Mouse (Mus musculus) forebrain, embryonic 16.5 days (tissue): Measurements from ENCODE around the gene Atp2c1. TPM values are rescaled to one million over a fixed set of nuclear protein-coding genes. Genes with fewer than 3 reads are reported as not detected.

ENCODE experiments used
- ATAC-seq: fragments of 200-750 bp; cut with Nextera tagmentation; 2 replicates; pipeline ENCODE4 v1.8.0; 2017; ENCODE audit warnings: mild to moderate bottlenecking, moderate library complexity
- H3K27ac ChIP-seq: fragments of 300-500 bp; sonication (generic); 2 replicates; pipeline ENCODE4 v1.5.1; 2014; ENCODE audit warnings: low read length, control low read depth
- H3K27me3 ChIP-seq: fragments of 300-500 bp; sonication (generic); replicated peaks from 2 replicates; pipeline ENCODE4 v1.6.1; 2014; ENCODE audit warnings: low read length; ENCODE audit not compliant: control insufficient read depth, insufficient read depth
- H3K36me3 ChIP-seq: fragments of 300-500 bp; sonication (generic); 2 replicates; pipeline ENCODE4 v1.6.1; 2014; ENCODE audit not compliant: control insufficient read depth, insufficient read depth
- H3K4me1 ChIP-seq: fragments of 300-500 bp; sonication (generic); replicated peaks from 2 replicates; pipeline ENCODE4 v1.6.1; 2014; ENCODE audit warnings: low read length; ENCODE audit not compliant: control insufficient read depth, insufficient read depth
- H3K4me2 ChIP-seq: fragments of 300-500 bp; sonication (generic); 2 replicates; pipeline ENCODE4 v1.6.1; 2014; ENCODE audit warnings: mild to moderate bottlenecking, low read length, control low read depth
- H3K4me3 ChIP-seq: fragments of 300-500 bp; sonication (generic); replicated peaks from 2 replicates; pipeline ENCODE4 v1.5.1; 2014; ENCODE audit warnings: mild to moderate bottlenecking, low read length, control low read depth
- H3K9ac ChIP-seq: fragments of 300-500 bp; sonication (generic); replicated peaks from 2 replicates; pipeline ENCODE4 v1.6.1; 2014; ENCODE audit warnings: low read depth, low read length, control low read depth
- H3K9me3 ChIP-seq: fragments of 300-500 bp; sonication (generic); 2 replicates; pipeline ENCODE4 v1.6.1; 2016; ENCODE audit warnings: low read length; ENCODE audit not compliant: control insufficient read depth
- WGBS: fragments of 180-500 bp; shearing (Covaris S2); extraction: QIAGEN DNeasy Blood & Tissue Kit; methylation state at CpG from one replicate; pipeline ENCODE4 v1.1.7; 2014; 5-methylcytosine and 5-hydroxymethylcytosine counted together
- polyA plus RNA-seq: library from polyadenylated mRNA; unstranded; fragments of >200 nt; fragmentation: Nextera tagmentation; extraction: Ambion mirVana; gene quantifications from 2 replicates; pipeline ENCODE4 v1.2.1, GENCODE M21; 2015

Atp2c1 gene
- 90.1 and 96.2 TPM in 2 replicates for polyA plus RNA-seq

- ATAC-seq: no peak
Measured at GRCm38 (mm10) chr9:105527219-105527618, at the start of gene Atp2c1. Gene Atp2c1, minus strand, starts transcription at chr9:105527319.

GRCm38 (mm10) chr9:105557452-105557851 lies 30.3 kb upstream of the Atp2c1 start:
- H3K4me3 ChIP-seq: no peak overlapping the region
- no peak for ATAC-seq
- no peaks in the 10 kb centered on the region for H3K9me3 ChIP-seq
- H3K27me3 ChIP-seq: no peaks in the 10 kb centered on the region
- no peaks in the 10 kb centered on the region for H3K36me3 ChIP-seq
- no peak overlapping the region for H3K9ac ChIP-seq
- H3K27ac ChIP-seq: no peak overlapping the region
- peaks cover 17% of the 10 kb centered on the region for H3K4me1 ChIP-seq
- no peak overlapping the region for H3K4me2 ChIP-seq
- WGBS: 87% methylated on average over 5 of the region's 5 CpGs

More at GRCm38 (mm10) chr9:105527219-105527618, at the start of gene Atp2c1:
- Histone ChIP-seq H3K27ac (no peak within 1 kb of the TSS), H3K27me3 (no peaks in the 10 kb centered on the region), H3K9ac (no peak within 1 kb of the TSS), H3K9me3 (no peaks in the 10 kb centered on the region), H3K4me2 (no peak within 1 kb of the TSS), H3K4me3 (no peak within 1 kb of the TSS), H3K36me3 (no peaks in the 10 kb centered on the region), H3K4me1 (peaks cover 9% of the 10 kb centered on the region)
- WGBS: 92% methylated on average over 12 of the region's 12 CpGs

GRCm38 (mm10) chr9:105556141-105556735 lies 29.1 kb upstream of the Atp2c1 start:
- no peaks in the 10 kb centered on the region for H3K9me3 ChIP-seq

GRCm38 (mm10) chr9:105554439-105554807 lies 27.3 kb upstream of the Atp2c1 start:
- Histone ChIP-seq H3K27me3 (no peaks in the 10 kb centered on the region), H3K9me3 (no peaks in the 10 kb centered on the region), H3K4me3 (no peak overlapping the region), H3K4me2 (peak overlapping the region; percentile 35), H3K36me3 (no peaks in the 10 kb centered on the region), H3K9ac (peak overlapping the region; percentile 2; the same call in 1 of the 2 replicates), H3K4me1 (peaks cover 17% of the 10 kb centered on the region), H3K27ac (no peak overlapping the region)
- ATAC-seq: peak; percentile 20; the same call in 1 of the 2 replicates
- 41% methylated on average over 7 of the region's 7 CpGs for WGBS

More at GRCm38 (mm10) chr9:105556141-105556735, 29.1 kb upstream of the Atp2c1 start:
- Histone ChIP-seq H3K36me3 (no peaks in the 10 kb centered on the region), H3K4me2 (no peak overlapping the region), H3K4me1 (peaks cover 17% of the 10 kb centered on the region), H3K9ac (no peak overlapping the region), H3K4me3 (no peak overlapping the region), H3K27me3 (no peaks in the 10 kb centered on the region), H3K27ac (no peak overlapping the region)
- WGBS: 79% methylated on average over 8 of the region's 8 CpGs
- ATAC-seq: no peak

- H3K4me2 ChIP-seq: peak overlapping the region; percentile 35
- H3K27me3 ChIP-seq: no peaks in the 10 kb centered on the region
- no peaks in the 10 kb centered on the region for H3K36me3 ChIP-seq
- peak overlapping the region; percentile 7 for H3K4me3 ChIP-seq
- H3K9ac ChIP-seq: peak overlapping the region; percentile 2; the same call in 1 of the 2 replicates
- peaks cover 17% of the 10 kb centered on the region for H3K4me1 ChIP-seq
- ATAC-seq: peak; percentile 32; the same call in 1 of the 2 replicates
- no peak overlapping the region for H3K27ac ChIP-seq
- H3K9me3 ChIP-seq: no peaks in the 10 kb centered on the region
- WGBS: 10% methylated on average over 24 of the region's 24 CpGs
Measured at GRCm38 (mm10) chr9:105553629-105554438, 26.7 kb upstream of the Atp2c1 start.

GRCm38 (mm10) chr9:105551407-105551806 lies 24.3 kb upstream of the Atp2c1 start:
- H3K9me3 ChIP-seq: no peaks in the 10 kb centered on the region
- 64% methylated on average over 4 of the region's 4 CpGs for WGBS
- no peak overlapping the region for H3K4me3 ChIP-seq
- H3K36me3 ChIP-seq: no peaks in the 10 kb centered on the region
- no peaks in the 10 kb centered on the region for H3K27me3 ChIP-seq
- H3K27ac ChIP-seq: no peak overlapping the region
- ATAC-seq: no peak
- peaks cover 17% of the 10 kb centered on the region for H3K4me1 ChIP-seq
- no peak overlapping the region for H3K9ac ChIP-seq
- no peak overlapping the region for H3K4me2 ChIP-seq

GRCm38 (mm10) chr9:105549096-105549495 lies 22.0 kb upstream of the Atp2c1 start:
- ATAC-seq: no peak
- Histone ChIP-seq H3K4me2 (no peak overlapping the region), H3K36me3 (no peaks in the 10 kb centered on the region), H3K4me1 (peaks cover 18% of the 10 kb centered on the region), H3K9me3 (no peaks in the 10 kb centered on the region), H3K9ac (no peak overlapping the region), H3K4me3 (no peak overlapping the region), H3K27me3 (no peaks in the 10 kb centered on the region), H3K27ac (no peak overlapping the region)
- WGBS: 74% methylated on average over 6 of the region's 6 CpGs

- Histone ChIP-seq H3K4me1 (peaks cover 5% of the 10 kb centered on the region; the same call in 1 of the 2 replicates), H3K27me3 (no peaks in the 10 kb centered on the region), H3K9ac (no peak overlapping the region), H3K4me3 (no peak overlapping the region), H3K9me3 (no peaks in the 10 kb centered on the region), H3K36me3 (no peaks in the 10 kb centered on the region), H3K27ac (no peak overlapping the region; the same call in 1 of the 2 replicates), H3K4me2 (no peak overlapping the region)
- 42% methylated on average over 8 of the region's 8 CpGs for WGBS
- ATAC-seq: no peak
Measured at GRCm38 (mm10) chr9:105544013-105544750, 17.1 kb upstream of the Atp2c1 start.

- 16% methylated on average over 8 of the region's 8 CpGs for WGBS
- Histone ChIP-seq H3K36me3 (no peaks in the 10 kb centered on the region), H3K4me3 (no peak overlapping the region), H3K9me3 (peaks cover 3% of the 10 kb centered on the region; the same call in 1 of the 2 replicates), H3K4me1 (0 out of 2 replicates have a peak, but pooled peaks cover 6% of the 10 kb centered on the region), H3K4me2 (no peak overlapping the region), H3K27me3 (no peaks in the 10 kb centered on the region), H3K27ac (no peak overlapping the region), H3K9ac (no peak overlapping the region)
- ATAC-seq: no peak
Measured at GRCm38 (mm10) chr9:105537473-105537872, 10.4 kb upstream of the Atp2c1 start.
